Mouse (Mus musculus): ENCODE data around the gene Cbx2. TPM values are rescaled to one million over a fixed set of nuclear protein-coding genes. Genes with fewer than 3 reads are reported as not detected.

Cbx2 gene
- polyA plus RNA-seq, 1 experiment, result 3.3 TPM

Other genes starting within 250 kb of the Cbx2 start
- 108 and 125 TPM in 2 replicates for gene Rbfox3, start 111.4 kb upstream of the Cbx2 start, polyA plus RNA-seq (2012; rRNA removed)
- gene Enpp7, start 34.8 kb upstream of the Cbx2 start, polyA plus RNA-seq (2012; rRNA removed), result 0.08 and 0.10 TPM in 2 replicates
- gene Cbx8, start 18.0 kb downstream of the Cbx2 start, polyA plus RNA-seq (2012; rRNA removed), result 6.9 and 7.6 TPM in 2 replicates
- 45.4 and 46.4 TPM in 2 replicates for gene Cbx4, start 63.3 kb downstream of the Cbx2 start, polyA plus RNA-seq (2012; rRNA removed)
- gene Tbc1d16, start 205.5 kb downstream of the Cbx2 start, polyA plus RNA-seq (2012; rRNA removed), result 17.9 and 20.6 TPM in 2 replicates
- 1.7 and 1.9 TPM in 2 replicates for gene Ccdc40, start 205.6 kb downstream of the Cbx2 start, polyA plus RNA-seq (2012; rRNA removed)
- gene Gaa, start 244.9 kb downstream of the Cbx2 start, polyA plus RNA-seq (2012; rRNA removed), result 182 and 207 TPM in 2 replicates